Comparison of ENCODE assay signal across 35 mouse cellular contexts in genomic region chr7:135528515-135528914, GRCm38 (mm10). TPM values are rescaled to one million over a fixed set of nuclear protein-coding genes. Genes with fewer than 3 reads are reported as not detected.
A peak's percentile ranks its signal among the peaks of the same experiment; 100 is the strongest.
DNase-seq lines count a peak whose midpoint lies in the region; ATAC-seq and TF ChIP-seq lines count a peak whose summit lies in the region.
"Had no signal": no experiment of that assay in that cellular context is flagged by ENCODE, and none has a peak within 500 bp of the region (broad histone marks: within the 10 kb centered on the region; RNA-seq: fewer than 3 reads in every experiment).

Gene Clrn3, minus strand, starts transcription at chr7:135528654.

- H3K9ac ChIP-seq in intestine, embryonic 14.5 days (ENCODE audit: low read length), result no peak within 1 kb of the TSS
- peak within 1 kb of the TSS; percentile 50 for H3K9ac ChIP-seq in intestine, postnatal 0 days (ENCODE audit: low read depth, low read length)
- no peak within 1 kb of the TSS for H3K9ac ChIP-seq in kidney, embryonic 16.5 days (replicated peaks; ENCODE audit: low read length)
- H3K9ac ChIP-seq: forebrain, embryonic 13.5 days; heart, embryonic 13.5 days; hindbrain, embryonic 15.5 days; limb, embryonic 13.5 days; midbrain, embryonic 12.5 days; neural tube, embryonic 12.5 days had no signal

- peak within 1 kb of the TSS; percentile 39 for H3K4me2 ChIP-seq in intestine, embryonic 14.5 days (ENCODE audit: low read length)
- H3K4me2 ChIP-seq in intestine, postnatal 0 days (replicated peaks; ENCODE audit: low read depth), result peak within 1 kb of the TSS; percentile 63
- peak within 1 kb of the TSS; percentile 11; the same call in 1 of the 2 replicates for H3K4me2 ChIP-seq in kidney, embryonic 16.5 days (replicated peaks; ENCODE audit: low read depth, low read length)
- H3K4me2 ChIP-seq: forebrain, embryonic 13.5 days; heart, embryonic 13.5 days; hindbrain, embryonic 15.5 days; limb, embryonic 13.5 days; liver, embryonic 11.5 days; midbrain, embryonic 12.5 days; neural tube, embryonic 12.5 days had no signal

- no peaks in the 10 kb centered on the region for H3K9me3 ChIP-seq in intestine, embryonic 14.5 days (ENCODE audit: control insufficient read depth, low read length)
- no peaks in the 10 kb centered on the region for H3K9me3 ChIP-seq in intestine, postnatal 0 days (ENCODE audit: control insufficient read depth)
- H3K9me3 ChIP-seq in kidney, embryonic 16.5 days (ENCODE audit: low read length), result no peaks in the 10 kb centered on the region
- H3K9me3 ChIP-seq: forebrain, embryonic 13.5 days; heart, embryonic 13.5 days; hindbrain, embryonic 10.5 days; hindbrain, embryonic 15.5 days; limb, embryonic 13.5 days; midbrain, embryonic 12.5 days; neural tube, embryonic 12.5 days had no signal

- no peak for TF ChIP-seq CTCF in intestine, postnatal 0 days (IDR thresholded peaks at IDR 0.05; ENCODE audit: low read depth)
- TF ChIP-seq CTCF in layer of hippocampus, adult 2 months (conservative IDR thresholded peaks at IDR 0.05), result no peak

- no peaks in the 10 kb centered on the region for H3K27me3 ChIP-seq in intestine, embryonic 14.5 days (replicated peaks; ENCODE audit: control insufficient read depth, insufficient read depth, low read length)
- H3K27me3 ChIP-seq in intestine, postnatal 0 days (replicated peaks; ENCODE audit: control insufficient read depth, insufficient read depth, low read length), result no peaks in the 10 kb centered on the region
- H3K27me3 ChIP-seq in kidney, embryonic 16.5 days (ENCODE audit: insufficient read depth, low read length), result no peaks in the 10 kb centered on the region
- H3K27me3 ChIP-seq: forebrain, embryonic 13.5 days; heart, embryonic 13.5 days; hindbrain, embryonic 15.5 days; limb, embryonic 13.5 days; midbrain, embryonic 12.5 days; neural tube, embryonic 12.5 days; Patski had no signal

- peak within 1 kb of the TSS; percentile 51 for H3K27ac ChIP-seq in intestine, embryonic 14.5 days (ENCODE audit: low read depth)
- H3K27ac ChIP-seq in intestine, postnatal 0 days (ENCODE audit: low read depth, low read length), result peak within 1 kb of the TSS; percentile 83
- peak within 1 kb of the TSS; percentile 52; the same call in 1 of the 2 replicates for H3K27ac ChIP-seq in kidney, embryonic 16.5 days (ENCODE audit: low read length)
- H3K27ac ChIP-seq in layer of hippocampus, adult 2 months, result no peak within 1 kb of the TSS
- H3K27ac ChIP-seq: forebrain, embryonic 13.5 days; heart, embryonic 13.5 days; hindbrain, embryonic 10.5 days; hindbrain, embryonic 15.5 days; limb, embryonic 13.5 days; midbrain, embryonic 12.5 days; neural tube, embryonic 12.5 days had no signal

- ATAC-seq in intestine, embryonic 14.5 days (replicated peaks; ENCODE audit: low FRiP score, low TSS enrichment, low read depth), result peak; percentile 90
- ATAC-seq in intestine, postnatal 0 days, result peak; percentile 92
- ATAC-seq in kidney, embryonic 16.5 days (ENCODE audit: low FRiP score, low TSS enrichment), result 0 out of 2 replicates have a peak, but pooled peaks have one; percentile 57
- ATAC-seq: forebrain, embryonic 13.5 days; Patski had no signal

- WGBS in intestine, embryonic 14.5 days, result 61% methylated on average over 7 of the region's 7 CpGs
- 45% methylated on average over 7 of the region's 7 CpGs for WGBS in intestine, postnatal 0 days
- WGBS in kidney, embryonic 16.5 days, result 52% methylated on average over 7 of the region's 7 CpGs

- DNase-seq in intestine, embryonic 14.5 days (ENCODE audit: low spot score), result peak; percentile 58
- peak; percentile 56 to 79 for DNase-seq in kidney, postnatal 36 days
- no peak for DNase-seq in layer of hippocampus, adult 2 months (ENCODE audit: low spot score in 2 of 2)
- DNase-seq in cerebellum, postnatal 4 days (ENCODE audit: low spot score in 2 of 2), result no peak
- DNase-seq in adrenal gland, adult 18-20 months (ENCODE audit: low spot score in 2 of 2), result no peak
- no peak for DNase-seq in cerebellum, adult 9-11 months
- DNase-seq: cerebellum, adult 2 months; cerebellum, postnatal 25 days; gastrocnemius, postnatal 10 days; heart, postnatal 10 days; lung, postnatal 36 days; right cerebral cortex, adult 18-20 months; right cerebral cortex, postnatal 4 days; thymus, postnatal 14 days had no signal

- H3K4me1 ChIP-seq in intestine, embryonic 14.5 days (replicated peaks; ENCODE audit: control insufficient read depth, insufficient read depth, low read length), result 0 out of 2 replicates have a peak, but pooled peaks cover 9% of the 10 kb centered on the region
- peaks cover 6% of the 10 kb centered on the region; the same call in 1 of the 2 replicates for H3K4me1 ChIP-seq in intestine, postnatal 0 days (replicated peaks; ENCODE audit: control insufficient read depth, insufficient read depth, low read length)
- peaks cover 14% of the 10 kb centered on the region for H3K4me1 ChIP-seq in kidney, embryonic 16.5 days (ENCODE audit: insufficient read depth, low read length)
- H3K4me1 ChIP-seq: hindbrain, embryonic 10.5 days; hindbrain, embryonic 15.5 days; midbrain, embryonic 12.5 days; neural tube, embryonic 12.5 days had no signal

- H3K36me3 ChIP-seq in intestine, embryonic 14.5 days (ENCODE audit: control insufficient read depth, insufficient read depth, low read length), result no peaks in the 10 kb centered on the region
- H3K36me3 ChIP-seq in intestine, postnatal 0 days (ENCODE audit: control insufficient read depth, insufficient read depth), result no peaks in the 10 kb centered on the region
- H3K36me3 ChIP-seq in kidney, embryonic 16.5 days (ENCODE audit: insufficient read depth, low read length), result no peaks in the 10 kb centered on the region
- H3K36me3 ChIP-seq: heart, embryonic 13.5 days; hindbrain, embryonic 10.5 days; hindbrain, embryonic 15.5 days; limb, embryonic 13.5 days; midbrain, embryonic 12.5 days; neural tube, embryonic 12.5 days had no signal

- H3K4me3 ChIP-seq in intestine, embryonic 14.5 days (ENCODE audit: low read depth, low read length), result peak within 1 kb of the TSS; percentile 34
- H3K4me3 ChIP-seq in intestine, postnatal 0 days (ENCODE audit: low read depth, low read length), result peak within 1 kb of the TSS; percentile 45
- H3K4me3 ChIP-seq in kidney, embryonic 16.5 days (ENCODE audit: low read length), result peak within 1 kb of the TSS; percentile 14
- H3K4me3 ChIP-seq in layer of hippocampus, adult 2 months, result no peak within 1 kb of the TSS
- H3K4me3 ChIP-seq: forebrain, embryonic 13.5 days; heart, embryonic 13.5 days; hindbrain, embryonic 10.5 days; hindbrain, embryonic 15.5 days; limb, embryonic 13.5 days; midbrain, embryonic 12.5 days; myocyte; neural tube, embryonic 12.5 days had no signal

RNA-seq across cellular contexts. Expression of gene Clrn3, which starts in this region (rescaled TPM):
- 16.8 and 18.9 TPM in 2 replicates for polyA plus RNA-seq in intestine, embryonic 14.5 days (2014; fragmentation: Nextera tagmentation; extraction: Ambion mirVana)
- 61.7 and 63.6 TPM in 2 replicates for polyA plus RNA-seq in intestine, postnatal 0 days (2015; fragmentation: Nextera tagmentation; extraction: Ambion mirVana)
- 14.3 and 17.3 TPM in 2 replicates for polyA plus RNA-seq in kidney, embryonic 16.5 days (2015; fragmentation: Nextera tagmentation; extraction: Ambion mirVana)
- not detected for total RNA-seq in layer of hippocampus, adult 2 months (2021)
- total RNA-seq in adrenal gland, adult 18-20 months (2021), result not detected
- total RNA-seq: gastrocnemius, postnatal 10 days; heart, postnatal 10 days; layer of hippocampus, postnatal 25 days; left cerebral cortex, adult 8-10 months; left cerebral cortex, postnatal 36 days; megakaryocyte, adult 5-6 weeks; MEL; midbrain, postnatal 0 days had no signal
- polyA plus RNA-seq: cerebellum, adult 2 months; embryonic facial prominence, embryonic 11.5 days; forebrain, embryonic 13.5 days; heart, embryonic 13.5 days; hindbrain, embryonic 10.5 days; hindbrain, embryonic 15.5 days; limb, embryonic 13.5 days; lung, embryonic 16.5 days; midbrain, embryonic 12.5 days; midbrain, postnatal 0 days; myocyte; neural tube, embryonic 12.5 days; Patski; testis, adult 2 months had no signal

Comparison
In these comparisons a context has a peak if more than half of its experiments do, and no peak if none do; other contexts are left out.
1. DNase-seq: peak in intestine, embryonic 14.5 days (single experiment) and kidney, postnatal 36 days (2 of 2); none in layer of hippocampus, adult 2 months (0 of 2), cerebellum, postnatal 4 days (0 of 2), adrenal gland, adult 18-20 months (0 of 2) and cerebellum, adult 9-11 months (single experiment).
2. H3K4me2 ChIP-seq: peak in every context shown above with its lines; median percentile 63 in intestine, postnatal 0 days; 39 in intestine, embryonic 14.5 days; 11 in kidney, embryonic 16.5 days.
3. Peak in every context shown above with its lines, with median percentiles within 50 percentile points of each other: ATAC-seq.